Mouse (Mus musculus): ENCODE measurements around the gene St6galnac5. TPM values are rescaled to one million over a fixed set of nuclear protein-coding genes. Genes with fewer than 3 reads are reported as not detected.

Gene St6galnac5
- total RNA-seq, 4 experiments from 2014 or later = 0.07 to 0.38 (median 0.15) TPM

DNA sequence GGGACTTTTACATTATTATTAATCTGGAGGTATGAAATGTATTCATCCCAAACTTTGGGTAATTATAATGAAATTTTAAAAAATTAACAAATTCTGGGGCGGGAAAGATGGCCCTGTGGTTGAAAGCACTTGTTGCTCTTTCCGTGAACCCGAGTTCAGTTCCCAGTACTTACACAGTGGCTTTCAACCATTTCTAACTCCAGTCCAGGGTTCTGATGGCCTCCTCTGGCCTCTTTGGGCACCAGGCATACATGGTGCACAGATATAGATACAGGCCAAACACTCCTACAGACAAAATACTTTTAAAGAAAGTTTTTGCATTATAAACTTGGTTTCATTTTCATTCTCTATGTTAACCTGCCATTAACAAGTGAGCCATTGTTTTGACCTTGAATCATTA, 68.4 kb downstream of the St6galnac5 start:
- DNase-seq (ENCODE audit: low spot score in 2 of 2) = no peak

- no peak for DNase-seq (ENCODE audit: low spot score in 2 of 2)
Measured at GRCm38 (mm10) chr3:152913150-152913549, 68.9 kb downstream of the St6galnac5 start.

DNA sequence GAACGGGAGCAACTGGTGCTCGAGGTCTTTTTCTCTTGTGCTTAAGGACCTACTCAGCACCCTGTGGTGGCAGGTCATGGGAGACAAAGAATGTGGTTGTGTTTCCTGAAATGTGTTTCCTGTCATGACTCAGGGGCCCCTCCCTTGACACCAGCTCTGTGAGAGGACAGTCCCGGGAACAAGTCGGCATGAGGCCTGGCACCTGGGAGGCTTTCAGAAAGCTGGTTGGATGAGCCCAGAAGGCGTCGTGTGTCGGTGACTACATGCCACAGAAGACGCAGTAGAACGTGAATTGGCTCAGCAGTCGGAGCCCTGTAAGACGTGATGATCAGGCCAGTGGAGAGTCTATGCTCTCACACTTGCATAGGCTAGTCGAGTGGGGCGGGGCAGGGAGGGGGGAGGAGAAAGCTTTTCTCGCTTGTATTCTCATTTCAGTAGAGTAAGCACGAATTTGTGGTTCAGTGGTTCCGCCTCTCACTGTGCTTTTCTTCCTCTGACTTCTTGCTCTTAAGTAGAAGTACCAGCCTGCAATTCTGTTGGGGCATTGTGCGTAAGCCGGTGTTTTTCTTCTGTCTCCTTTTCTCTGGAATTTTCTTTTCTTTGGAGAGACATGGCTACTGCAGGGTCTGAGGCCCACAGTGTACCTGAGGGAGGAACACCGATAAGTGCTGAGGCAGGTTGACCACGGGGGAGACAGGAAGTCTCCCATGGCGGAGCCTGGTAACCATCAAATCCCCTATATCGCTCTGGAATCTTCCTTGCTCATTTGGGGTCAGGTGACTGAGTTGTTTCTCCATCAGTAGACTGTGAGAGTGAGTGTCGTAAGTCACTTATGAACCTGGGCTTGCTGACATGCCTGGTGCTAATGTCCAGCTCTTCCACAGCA, 69.6 kb downstream of the St6galnac5 start:
- DNase-seq (ENCODE audit: low spot score in 2 of 2) = no peak

DNA sequence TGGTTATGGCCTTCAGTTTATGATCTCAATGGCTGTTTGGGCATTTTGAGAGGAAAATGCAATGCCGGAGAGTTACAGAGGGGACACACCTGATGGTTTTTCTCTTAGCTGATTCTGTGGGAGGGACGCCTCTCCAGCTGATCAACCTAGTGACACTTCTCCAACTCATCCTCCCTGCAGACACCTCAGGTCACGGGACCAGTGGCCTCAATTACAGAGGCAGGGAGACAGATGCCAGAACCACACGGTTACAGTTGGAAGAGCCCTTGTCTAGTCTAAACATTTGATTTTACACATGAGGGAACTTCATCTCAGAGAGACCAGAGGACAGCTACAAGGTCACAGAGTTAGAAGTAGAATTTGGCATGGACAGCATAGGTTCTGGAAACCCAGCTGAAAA, 70.5 kb downstream of the St6galnac5 start:
- DNase-seq (ENCODE audit: low spot score in 2 of 2) = no peak

GRCm38 (mm10) chr3:152907683-152908082, 74.4 kb downstream of the St6galnac5 start:
- no peak for DNase-seq (ENCODE audit: low spot score in 2 of 2)

DNA sequence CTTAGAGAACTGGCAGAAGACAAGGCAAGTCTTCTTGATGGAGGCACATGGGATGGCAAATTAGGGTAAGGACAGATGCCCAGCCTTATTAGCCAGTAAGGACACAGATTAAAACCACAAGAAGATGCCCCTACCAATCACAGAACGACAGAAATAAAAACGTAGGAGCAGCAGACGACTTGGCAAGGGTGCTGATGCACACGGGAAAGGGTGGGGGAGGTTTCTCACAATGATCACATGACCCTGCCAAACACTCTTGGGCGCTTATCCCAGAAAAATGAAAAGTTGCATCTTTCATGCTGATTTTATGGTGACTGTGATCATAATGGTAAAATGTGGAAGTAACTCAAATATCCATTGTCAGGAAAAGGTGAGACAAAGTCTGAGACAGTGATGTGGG, 75.0 kb downstream of the St6galnac5 start:
- no peak for DNase-seq (ENCODE audit: low spot score in 2 of 2)

DNA sequence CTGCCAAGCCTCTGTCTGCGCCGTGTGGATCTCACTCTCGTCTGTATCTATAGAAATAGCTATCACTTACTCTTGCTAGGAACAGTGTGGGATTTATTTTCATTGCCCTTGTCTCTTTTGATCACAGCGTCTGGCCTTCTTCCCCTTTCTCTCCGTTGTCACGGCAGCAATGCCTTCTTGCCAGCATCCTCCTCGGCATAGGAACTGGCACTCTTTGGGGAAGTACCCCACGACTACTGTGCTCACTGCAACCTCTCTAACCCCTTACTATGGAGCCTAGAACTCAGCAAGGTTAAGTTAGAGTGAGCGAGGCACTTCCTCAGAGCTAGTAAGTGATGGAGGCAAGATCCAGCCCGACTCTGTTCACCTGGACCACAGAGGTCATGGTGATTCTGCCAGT, 76.2 kb downstream of the St6galnac5 start:
- DNase-seq (ENCODE audit: low spot score in 2 of 2) = no peak

- DNase-seq (ENCODE audit: low spot score in 2 of 2) = no peak
Measured at GRCm38 (mm10) chr3:152905026-152905425, 77.0 kb downstream of the St6galnac5 start.

- DNase-seq (ENCODE audit: low spot score in 2 of 2) = no peak
Measured at GRCm38 (mm10) chr3:152898906-152899305, 83.1 kb downstream of the St6galnac5 start.

GRCm38 (mm10) chr3:152897196-152897595, 84.8 kb downstream of the St6galnac5 start:
- DNase-seq (ENCODE audit: low spot score in 2 of 2) = no peak

- DNase-seq (ENCODE audit: low spot score in 2 of 2) = no peak
Measured at GRCm38 (mm10) chr3:152896111-152896510, 85.9 kb downstream of the St6galnac5 start.

DNA sequence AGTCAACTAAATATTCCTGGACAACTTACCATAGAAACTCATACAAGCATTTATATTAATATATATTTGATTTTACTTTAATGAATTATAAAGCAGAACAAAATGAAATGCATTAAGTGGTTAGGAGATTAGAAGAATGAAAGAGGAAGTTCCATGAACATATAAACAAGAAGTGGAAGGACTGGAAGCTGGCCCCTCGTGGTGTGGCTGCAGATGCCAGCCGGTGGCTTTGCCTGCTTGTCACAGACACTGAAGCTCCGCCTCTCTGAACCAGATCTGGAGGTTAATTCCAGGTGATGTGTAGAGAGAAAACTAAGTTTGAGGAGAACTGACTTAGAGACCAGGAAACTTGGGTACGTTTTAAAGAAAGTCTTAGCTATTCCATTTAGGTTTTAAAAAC, 87.1 kb downstream of the St6galnac5 start:
- no peak for DNase-seq (ENCODE audit: low spot score in 2 of 2)

DNA sequence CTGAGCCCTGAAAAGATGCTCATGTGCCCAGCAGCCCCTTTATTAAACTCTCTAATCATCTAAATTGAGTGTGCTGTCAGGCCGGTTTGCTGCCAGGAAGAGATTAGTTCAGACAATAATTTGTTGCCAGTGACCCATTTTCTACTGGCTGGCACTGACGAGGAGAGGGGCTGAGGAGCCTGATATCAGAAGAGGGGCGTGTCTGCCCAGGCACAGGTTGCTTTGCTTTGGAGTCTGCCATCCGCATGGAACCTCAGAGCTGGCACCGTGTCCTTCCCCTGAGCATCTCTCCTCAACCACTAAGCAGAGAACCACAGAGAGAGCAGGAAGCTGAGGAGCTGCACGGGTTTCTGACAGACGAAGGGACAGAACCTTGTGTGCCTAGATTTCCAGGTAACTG, 93.9 kb downstream of the St6galnac5 start:
- no peak for DNase-seq (ENCODE audit: low spot score in 2 of 2)

GRCm38 (mm10) chr3:152886749-152887148, 95.3 kb downstream of the St6galnac5 start:
- DNase-seq (ENCODE audit: low spot score in 2 of 2) = no peak

DNA sequence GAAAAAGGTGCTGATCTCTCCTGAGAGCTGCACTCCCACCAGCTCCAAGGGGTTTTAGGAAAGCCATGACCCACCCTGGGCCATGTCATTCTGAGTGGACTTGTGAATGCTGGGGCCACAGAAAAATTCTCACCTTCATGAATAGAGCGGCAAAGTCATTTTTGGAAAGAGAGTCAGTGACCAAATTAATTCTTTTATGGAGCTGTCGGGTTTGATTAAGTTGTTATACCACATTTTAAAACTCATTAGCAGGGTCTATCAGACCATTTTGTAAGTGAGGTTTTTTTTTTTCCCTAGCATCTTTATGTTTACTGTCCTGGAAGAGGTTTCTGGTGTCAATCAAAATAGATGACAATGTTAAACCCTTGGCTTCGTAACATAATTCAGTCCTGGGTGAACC, 98.5 kb downstream of the St6galnac5 start:
- no peak for DNase-seq (ENCODE audit: low spot score in 2 of 2)

DNA sequence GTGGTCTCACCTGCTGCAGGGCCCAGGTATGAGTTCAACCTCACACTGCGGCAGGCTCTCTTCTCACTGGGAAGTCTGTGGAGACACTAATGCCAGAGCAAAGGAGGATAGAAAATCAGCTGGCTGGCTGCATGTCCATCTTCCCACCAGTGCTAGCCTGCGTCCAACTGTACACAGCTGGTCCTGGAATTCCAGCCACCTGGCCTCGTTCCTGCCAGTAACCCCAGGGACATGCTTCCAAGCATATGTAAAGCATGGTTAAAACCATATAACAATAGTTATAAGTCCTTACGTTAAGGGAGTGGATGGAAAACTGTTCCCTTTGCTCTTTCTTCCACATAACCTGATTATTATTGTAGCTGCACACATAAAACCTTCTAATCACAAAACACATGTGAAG, 100.3 kb downstream of the St6galnac5 start:
- DNase-seq (ENCODE audit: low spot score in 2 of 2) = no peak

DNA sequence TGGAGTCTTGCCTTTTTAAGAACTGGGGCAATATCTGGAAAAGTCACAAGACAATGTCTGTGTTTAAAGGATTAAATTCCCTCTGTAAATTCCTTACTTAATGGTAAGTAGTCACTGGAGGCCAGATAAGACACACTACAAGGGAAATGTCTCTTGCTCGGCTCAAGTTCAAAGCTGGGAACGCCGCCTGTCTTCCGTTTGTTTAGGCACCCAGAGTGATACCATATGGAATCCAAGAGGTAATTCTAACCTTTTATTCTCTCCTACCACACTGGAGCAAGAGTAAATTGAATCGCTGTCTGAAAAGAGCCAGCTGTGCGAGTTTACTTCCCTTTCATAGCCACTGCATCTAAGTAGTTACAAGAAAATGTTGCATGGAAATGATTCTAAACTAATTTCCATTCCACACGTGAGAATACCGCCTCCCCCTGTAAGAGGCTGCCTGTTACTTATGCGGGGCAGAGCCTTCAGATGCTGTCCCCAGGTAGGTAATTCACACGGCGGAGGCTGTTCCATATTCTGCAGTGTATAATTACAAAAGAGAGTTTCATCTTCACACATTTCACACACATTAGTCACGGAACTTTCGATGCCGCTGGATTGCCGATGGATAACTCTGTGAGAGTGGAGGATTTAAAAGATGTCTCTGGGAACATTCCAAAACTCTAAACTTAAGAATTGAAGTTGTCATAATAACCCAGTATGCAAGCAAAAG, 101.8 kb downstream of the St6galnac5 start:
- DNase-seq (ENCODE audit: low spot score in 2 of 2) = no peak

DNA sequence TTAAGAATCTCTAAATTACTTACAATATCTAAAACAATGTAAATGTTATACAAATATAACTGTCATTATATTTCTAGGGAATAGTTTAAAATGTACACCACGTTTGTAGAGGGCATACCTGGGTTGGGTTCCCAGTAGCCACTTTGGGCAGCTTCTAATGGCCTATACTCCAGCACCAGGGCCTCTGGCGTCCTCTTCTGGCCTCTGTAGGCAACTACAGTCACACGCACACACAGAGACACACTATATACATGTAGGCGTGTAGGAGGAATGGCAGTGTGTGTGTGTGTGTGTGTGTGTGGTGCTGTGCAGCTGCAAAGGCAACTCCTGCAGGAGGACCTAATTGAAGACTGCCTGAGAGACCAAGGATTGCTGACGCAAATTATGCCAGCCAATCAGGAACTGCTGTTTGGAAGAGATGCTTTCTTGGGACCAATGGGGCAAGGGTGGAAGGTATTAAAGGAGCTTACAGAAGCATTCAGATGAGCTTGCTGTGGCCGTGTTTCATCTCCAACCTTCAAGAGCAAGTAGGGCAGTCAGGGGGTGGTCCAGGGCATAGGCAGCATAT, 106.2 kb downstream of the St6galnac5 start:
- DNase-seq (ENCODE audit: low spot score in 2 of 2) = no peak

GRCm38 (mm10) chr3:152874431-152875355, 107.4 kb downstream of the St6galnac5 start:
- no peak for DNase-seq (ENCODE audit: low spot score in 2 of 2)

- DNase-seq (ENCODE audit: low spot score in 2 of 2) = no peak
Measured at GRCm38 (mm10) chr3:152872596-152872995, 109.5 kb downstream of the St6galnac5 start.

DNA sequence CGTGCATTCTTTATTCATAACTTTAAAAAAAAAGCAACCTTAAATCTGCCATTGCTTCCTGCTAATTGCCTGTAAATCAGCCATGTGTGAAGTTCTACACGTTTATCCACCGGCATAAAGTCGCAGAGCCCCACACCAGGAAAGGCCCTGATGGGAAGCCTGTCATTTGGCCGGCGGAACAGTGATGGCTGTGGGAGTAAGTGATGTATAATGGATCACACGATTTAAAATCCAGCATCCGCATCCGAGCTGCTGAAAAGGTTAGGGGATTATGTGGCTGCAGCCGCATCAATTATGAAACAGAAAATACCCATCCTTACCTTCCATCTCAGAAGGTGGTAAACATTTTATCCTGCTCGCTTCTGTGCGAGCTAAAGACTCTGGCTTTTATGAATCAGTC, 110.0 kb downstream of the St6galnac5 start:
- no peak for DNase-seq (ENCODE audit: low spot score in 2 of 2)
